Mouse (Mus musculus) midbrain, embryonic 14.5 days (tissue): ENCODE results near the gene Exosc9. TPM values are rescaled to one million over a fixed set of nuclear protein-coding genes. Genes with fewer than 3 reads are reported as not detected.

ENCODE experiments used
- ATAC-seq: fragments of 200-750 bp; cut with Nextera tagmentation; 2 replicates; pipeline ENCODE4 v1.8.0; 2017; ENCODE audit warnings: moderate number of reproducible peaks, moderate library complexity; ENCODE audit not compliant: low FRiP score, low TSS enrichment
- DNase-seq: peaks from one replicate; pipeline ENCODE4 v3.0.0-alpha.2; 2015
- H3K27ac ChIP-seq: fragments of 300-500 bp; sonication (generic); replicated peaks from 2 replicates; pipeline ENCODE4 v1.5.1; 2014; ENCODE audit warnings: mild to moderate bottlenecking, low read depth, low read length, moderate library complexity
- H3K27me3 ChIP-seq: fragments of 300-500 bp; sonication (generic); 2 replicates; pipeline ENCODE4 v1.6.1; 2014; ENCODE audit warnings: low read length, control low read depth, mixed read lengths; ENCODE audit not compliant: control insufficient read depth, insufficient read depth
- H3K36me3 ChIP-seq: fragments of 300-500 bp; sonication (generic); 2 replicates; pipeline ENCODE4 v1.6.1; 2014; ENCODE audit warnings: low read length, control low read depth; ENCODE audit not compliant: control insufficient read depth, insufficient read depth
- H3K4me1 ChIP-seq: fragments of 300-500 bp; sonication (generic); 2 replicates; pipeline ENCODE4 v1.6.1; 2014; ENCODE audit warnings: mild to moderate bottlenecking, antibody characterized with exemption, low read length, control low read depth; ENCODE audit not compliant: control insufficient read depth, insufficient read depth
- H3K4me2 ChIP-seq: fragments of 300-500 bp; sonication (generic); 2 replicates; pipeline ENCODE4 v1.6.1; 2014; ENCODE audit warnings: mild to moderate bottlenecking, low read length, moderate library complexity
- H3K4me3 ChIP-seq: fragments of 300-500 bp; sonication (generic); replicated peaks from 2 replicates; pipeline ENCODE4 v1.5.1; 2014; ENCODE audit warnings: low read depth, low read length
- H3K9ac ChIP-seq: fragments of 300-500 bp; sonication (generic); replicated peaks from 2 replicates; pipeline ENCODE4 v1.6.1; 2014; ENCODE audit warnings: mild to moderate bottlenecking, low read length, moderate library complexity
- H3K9me3 ChIP-seq: fragments of 300-500 bp; sonication (generic); 2 replicates; pipeline ENCODE4 v1.6.1; 2016; ENCODE audit warnings: low read length, control low read depth, mixed read lengths; ENCODE audit not compliant: control insufficient read depth
- WGBS: fragments of 180-500 bp; shearing (Covaris S2); extraction: QIAGEN DNeasy Blood & Tissue Kit; methylation state at CpG from one replicate; pipeline ENCODE4 v1.1.7; 2014; 5-methylcytosine and 5-hydroxymethylcytosine counted together
- polyA plus RNA-seq: library from polyadenylated mRNA; unstranded; fragments of >200 nt; fragmentation: Nextera tagmentation; extraction: Ambion mirVana; gene quantifications from 2 replicates; pipeline ENCODE4 v1.2.1, GENCODE M21; 2014

Exosc9 gene
- polyA plus RNA-seq, 1 experiment from 2014 or later = 83.2 TPM

- H3K9me3 ChIP-seq = no peaks in the 10 kb centered on the region
- H3K4me3 ChIP-seq = no peak overlapping the region
- 91% methylated on average over 3 of the region's 3 CpGs for WGBS
- ATAC-seq (no peak), DNase-seq (no peak)
- H3K27ac ChIP-seq = no peak overlapping the region
- no peaks in the 10 kb centered on the region for H3K36me3 ChIP-seq
- no peak overlapping the region for H3K4me2 ChIP-seq
- H3K9ac ChIP-seq = no peak overlapping the region
- H3K4me1 ChIP-seq = peaks cover 3% of the 10 kb centered on the region; the same call in 1 of the 2 replicates
- H3K27me3 ChIP-seq = peaks cover 15% of the 10 kb centered on the region; the same call in 1 of the 2 replicates
Measured at GRCm38 (mm10) chr3:36524466-36524865, 27.9 kb upstream of the Exosc9 start.

- H3K36me3 ChIP-seq = no peaks in the 10 kb centered on the region
- 89% methylated on average over 6 of the region's 6 CpGs for WGBS
- H3K27ac ChIP-seq = no peak overlapping the region
- no peak for DNase-seq
- no peak overlapping the region for H3K4me2 ChIP-seq
- ATAC-seq = no peak
- no peaks in the 10 kb centered on the region for H3K9me3 ChIP-seq
- no peaks in the 10 kb centered on the region for H3K27me3 ChIP-seq
- H3K4me1 ChIP-seq = no peaks in the 10 kb centered on the region
- no peak overlapping the region for H3K9ac ChIP-seq
- H3K4me3 ChIP-seq = no peak overlapping the region
Measured at GRCm38 (mm10) chr3:36530345-36530744, 22.1 kb upstream of the Exosc9 start.

- Histone ChIP-seq H3K9ac (no peak overlapping the region), H3K4me2 (no peak overlapping the region), H3K36me3 (no peaks in the 10 kb centered on the region), H3K27me3 (no peaks in the 10 kb centered on the region), H3K4me1 (no peaks in the 10 kb centered on the region), H3K27ac (no peak overlapping the region), H3K4me3 (no peak overlapping the region), H3K9me3 (no peaks in the 10 kb centered on the region)
- DNase-seq (no peak), ATAC-seq (no peak)
- WGBS = 75% methylated on average over 5 of the region's 5 CpGs
Measured at GRCm38 (mm10) chr3:36530781-36531180, 21.6 kb upstream of the Exosc9 start.

GRCm38 (mm10) chr3:36531242-36531641 is 21.2 kb upstream of the Exosc9 start:
- H3K27me3 ChIP-seq = no peaks in the 10 kb centered on the region
- no peaks in the 10 kb centered on the region for H3K36me3 ChIP-seq
- H3K4me2 ChIP-seq = no peak overlapping the region
- H3K9ac ChIP-seq = no peak overlapping the region
- ATAC-seq (no peak), DNase-seq (peak; percentile 11)
- no peak overlapping the region for H3K27ac ChIP-seq
- H3K4me3 ChIP-seq = no peak overlapping the region
- 46% methylated on average over 2 of the region's 2 CpGs for WGBS
- no peaks in the 10 kb centered on the region for H3K4me1 ChIP-seq
- H3K9me3 ChIP-seq = no peaks in the 10 kb centered on the region

GRCm38 (mm10) chr3:36531979-36532542 is 20.3 kb upstream of the Exosc9 start:
- DNase-seq (peak; percentile 5), ATAC-seq (no peak)
- H3K36me3 ChIP-seq = no peaks in the 10 kb centered on the region
- WGBS = 27% methylated on average over 18 of the region's 18 CpGs
- no peaks in the 10 kb centered on the region for H3K4me1 ChIP-seq
- H3K27me3 ChIP-seq = no peaks in the 10 kb centered on the region
- H3K27ac ChIP-seq = no peak overlapping the region
- no peak overlapping the region for H3K9ac ChIP-seq
- H3K4me2 ChIP-seq = peak overlapping the region; percentile 31
- H3K9me3 ChIP-seq = no peaks in the 10 kb centered on the region
- H3K4me3 ChIP-seq = no peak overlapping the region

- H3K4me3 ChIP-seq = no peak overlapping the region
- no peak overlapping the region for H3K9ac ChIP-seq
- no peak for ATAC-seq
- H3K9me3 ChIP-seq = no peaks in the 10 kb centered on the region
- no peak for DNase-seq
- no peaks in the 10 kb centered on the region for H3K36me3 ChIP-seq
- no peak overlapping the region for H3K27ac ChIP-seq
- H3K27me3 ChIP-seq = no peaks in the 10 kb centered on the region
- no peak overlapping the region for H3K4me2 ChIP-seq
- 40% methylated on average over 7 of the region's 7 CpGs for WGBS
- no peaks in the 10 kb centered on the region for H3K4me1 ChIP-seq
Measured at GRCm38 (mm10) chr3:36532738-36533137, 19.7 kb upstream of the Exosc9 start.

- Histone ChIP-seq H3K9me3 (no peaks in the 10 kb centered on the region), H3K4me1 (no peaks in the 10 kb centered on the region), H3K27me3 (no peaks in the 10 kb centered on the region), H3K27ac (no peak overlapping the region), H3K9ac (no peak overlapping the region), H3K36me3 (no peaks in the 10 kb centered on the region), H3K4me2 (no peak overlapping the region), H3K4me3 (no peak overlapping the region)
- WGBS = 2% methylated on average over 1 of the region's 1 CpGs
- DNase-seq = no peak
- ATAC-seq = no peak
Measured at GRCm38 (mm10) chr3:36533201-36533672, 19.2 kb upstream of the Exosc9 start.

GRCm38 (mm10) chr3:36536041-36536440 is 16.4 kb upstream of the Exosc9 start:
- Histone ChIP-seq H3K36me3 (no peaks in the 10 kb centered on the region), H3K4me2 (no peak overlapping the region), H3K4me3 (no peak overlapping the region), H3K9me3 (no peaks in the 10 kb centered on the region), H3K27ac (no peak overlapping the region), H3K9ac (no peak overlapping the region), H3K4me1 (no peaks in the 10 kb centered on the region), H3K27me3 (no peaks in the 10 kb centered on the region)
- WGBS = 91% methylated on average over 12 of the region's 12 CpGs
- ATAC-seq = no peak
- no peak for DNase-seq

GRCm38 (mm10) chr3:36537701-36538470 is 14.5 kb upstream of the Exosc9 start:
- Histone ChIP-seq H3K4me3 (no peak overlapping the region), H3K36me3 (no peaks in the 10 kb centered on the region), H3K9ac (no peak overlapping the region), H3K27me3 (no peaks in the 10 kb centered on the region), H3K4me1 (no peaks in the 10 kb centered on the region), H3K27ac (no peak overlapping the region), H3K9me3 (no peaks in the 10 kb centered on the region), H3K4me2 (no peak overlapping the region)
- WGBS = 90% methylated on average over 4 of the region's 4 CpGs
- DNase-seq = no peak
- no peak for ATAC-seq
